Mouse (Mus musculus) MEL (cell line): ENCODE measurements around the gene Dnajc28.

Source experiments
- CTCF ChIP-seq, 3 experiments: IDR thresholded peaks in 2 of 3; conservative IDR thresholded peaks in 1 of 3; 2 replicates each; pipeline ENCODE4 v1.5.1; 2011 to 2012; ENCODE audit warnings: low read length in 3 of 3, low read depth in 2 of 3, mild to moderate bottlenecking in 2 of 3, improper control_type of control experiment in 1 of 3, inconsistent platforms in 1 of 3, mixed read lengths in 1 of 3, moderate library complexity in 1 of 3; ENCODE audit not compliant: control insufficient read depth in 1 of 3, insufficient read depth in 1 of 3, poor library complexity in 1 of 3, severe bottlenecking in 1 of 3
- EP300 ChIP-seq, 2 experiments: IDR thresholded peaks; 2 replicates each; pipeline ENCODE4 v1.6.1; 2011; ENCODE audit warnings: improper control_type of control experiment in 2 of 2, low read length in 2 of 2, low read depth in 1 of 2, mild to moderate bottlenecking in 1 of 2
- TCF12 ChIP-seq: IDR thresholded peaks from 2 replicates; pipeline ENCODE4 v1.6.1; 2014; ENCODE audit warnings: low read depth, mild to moderate bottlenecking, inconsistent platforms, low read length, improper control_type of control experiment, moderate library complexity
- USF2 ChIP-seq, 2 experiments: IDR thresholded peaks; 2 replicates each; pipeline ENCODE4 v1.6.1; 2011 to 2012; ENCODE audit warnings: improper control_type of control experiment in 2 of 2, low read length in 2 of 2, borderline replicate concordance in 1 of 2, inconsistent platforms in 1 of 2, low read depth in 1 of 2, mild to moderate bottlenecking in 1 of 2; ENCODE audit not compliant: insufficient read depth in 1 of 2

- peak; percentile 63 to 81 (median 81) for TF ChIP-seq CTCF (IDR thresholded peaks at IDR 0.05 in 2 of 3, conservative IDR thresholded peaks at IDR 0.05 in 1 of 3; ENCODE audit: control insufficient read depth in 1 of 3, insufficient read depth in 1 of 3, low read depth in 2 of 3, low read length in 3 of 3, poor library complexity in 1 of 3, severe bottlenecking in 1 of 3)
- TF ChIP-seq USF2 (IDR thresholded peaks at IDR 0.05; ENCODE audit: borderline replicate concordance in 1 of 2, insufficient read depth in 1 of 2, low read depth in 1 of 2, low read length in 2 of 2): no peak
- TF ChIP-seq TCF12: no peak
- no peak for TF ChIP-seq EP300 (IDR thresholded peaks at IDR 0.05; ENCODE audit: low read depth in 1 of 2, low read length in 2 of 2)
Measured at GRCm38 (mm10) chr16:91582307-91582706, 36.5 kb downstream of the Dnajc28 start.
